Mouse (Mus musculus) frontal cortex, adult 2 months (tissue): ENCODE measurements around the gene Ppp1r35. TPM values are rescaled to one million over a fixed set of nuclear protein-coding genes. Genes with fewer than 3 reads are reported as not detected.

Source experiments
- DNase-seq, 2 experiments: peaks; one replicate each; pipeline ENCODE4 v3.0.0; 2022; ENCODE audit warnings: low spot score in 1 of 2; ENCODE audit errors: extremely low spot score in 1 of 2
- polyA plus RNA-seq: library from polyadenylated mRNA; depleted of rRNA; stranded (reverse); fragments of >200 nt; gene quantifications from 2 replicates; pipeline ENCODE4 v1.2.3, GENCODE M21; 2012

Ppp1r35 gene
- polyA plus RNA-seq, 1 experiment: 24.2 TPM

DNA sequence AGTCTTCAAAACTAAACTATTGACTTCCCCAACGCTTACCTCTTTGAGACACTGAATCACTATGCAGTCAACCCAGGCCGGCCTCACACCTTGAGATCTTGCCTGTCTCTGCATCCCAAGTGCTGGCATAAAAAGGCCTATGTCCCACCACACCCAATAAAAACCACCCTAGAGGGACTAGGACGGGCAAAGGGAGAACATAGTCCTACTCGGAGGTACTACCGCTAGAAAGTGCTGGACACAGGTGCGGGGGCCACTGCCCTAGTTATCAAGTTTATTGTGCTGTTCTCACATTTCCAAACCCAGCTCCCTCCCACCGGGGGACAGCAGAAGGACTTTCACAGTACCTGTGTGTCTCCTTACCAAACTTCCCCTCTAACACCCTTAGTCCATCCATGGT, 3.0 kb downstream of the Ppp1r35 start:
- DNase-seq: no peak

DNA sequence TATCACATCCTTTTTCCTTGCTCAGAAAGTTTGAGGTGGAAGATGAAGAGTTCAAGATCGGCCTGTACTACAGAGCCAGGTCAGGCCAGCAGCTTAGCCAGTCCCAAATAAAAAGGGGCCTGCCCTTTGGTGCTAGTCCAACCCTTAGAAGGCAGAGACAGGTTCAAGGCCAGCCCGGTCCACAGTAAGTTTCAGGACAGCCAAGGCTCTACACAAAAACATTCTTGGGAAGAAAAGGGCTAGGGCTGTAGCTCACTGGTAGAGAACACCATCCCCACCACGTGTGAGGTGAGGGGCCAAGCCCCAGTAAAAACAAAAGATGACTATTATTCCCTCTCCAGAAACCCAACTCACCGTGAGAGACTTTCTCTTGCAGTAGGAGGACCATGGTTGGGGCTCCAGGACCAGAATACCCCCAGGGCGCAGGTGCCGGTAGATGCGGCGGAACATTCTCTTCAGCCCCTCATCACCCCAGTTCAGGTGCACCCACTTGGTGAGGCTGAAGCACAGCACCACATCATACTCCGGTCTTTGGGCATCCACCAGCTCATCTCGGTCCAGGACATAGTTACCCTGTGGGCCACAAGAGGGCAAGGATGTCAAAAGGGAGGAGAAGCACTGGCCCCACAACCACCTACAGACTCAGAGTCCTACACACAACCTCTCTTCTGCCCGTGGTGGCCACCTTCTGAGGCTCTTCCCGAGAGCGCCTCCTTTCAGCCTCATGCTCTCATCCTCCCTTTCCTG, 4.3 kb downstream of the Ppp1r35 start:
- no peak for DNase-seq

DNA sequence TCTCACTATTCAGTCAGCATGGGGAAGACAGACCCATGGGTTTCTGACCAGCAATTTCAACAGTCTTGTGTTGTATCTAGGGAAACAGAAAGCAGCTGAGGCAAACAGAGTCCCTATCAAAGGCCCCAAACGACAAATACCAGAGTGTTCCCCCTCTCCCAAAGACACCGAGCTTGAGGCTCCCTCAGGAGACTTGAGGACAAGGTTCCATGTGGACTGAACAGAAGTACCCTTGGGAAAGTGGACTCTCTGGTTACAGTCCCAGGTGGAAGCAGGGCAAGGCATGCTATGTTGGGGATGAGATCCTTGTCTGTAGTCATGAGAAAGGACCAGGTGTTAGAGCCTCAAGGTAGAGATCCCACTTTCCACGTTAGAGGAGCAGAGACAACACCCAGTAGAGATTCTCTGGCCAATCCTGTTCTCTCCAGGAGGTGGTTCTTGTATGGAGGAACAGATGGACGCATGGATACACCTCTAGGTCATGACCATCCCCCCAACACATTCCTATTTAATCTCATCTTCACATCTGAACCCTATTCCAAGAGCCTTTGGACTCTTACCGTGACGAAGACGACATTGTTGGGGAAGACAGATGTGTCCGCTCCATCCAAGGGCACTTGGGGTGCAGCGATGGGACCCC, 5.4 kb downstream of the Ppp1r35 start:
- no peak for DNase-seq

DNA sequence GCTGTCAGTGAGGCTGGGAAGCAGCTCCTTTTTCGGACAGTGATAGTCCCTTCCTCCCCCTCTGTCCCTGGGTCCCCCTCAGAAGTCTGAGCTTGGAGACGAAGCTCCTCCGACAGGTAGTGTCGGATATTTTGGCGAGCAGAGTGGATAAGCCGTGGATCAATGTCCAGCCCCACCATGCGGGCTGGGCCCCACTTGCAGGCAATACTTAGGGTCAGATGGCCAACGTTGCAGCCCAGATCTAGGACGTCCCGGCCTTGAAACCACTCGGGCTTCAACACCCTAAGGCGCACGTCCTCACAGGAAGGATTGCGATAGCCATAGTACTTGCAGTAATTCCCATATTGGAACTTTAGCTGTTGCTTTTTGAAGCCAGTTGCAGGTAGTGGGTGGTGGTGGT, 5.9 kb downstream of the Ppp1r35 start:
- DNase-seq: no peak

DNA sequence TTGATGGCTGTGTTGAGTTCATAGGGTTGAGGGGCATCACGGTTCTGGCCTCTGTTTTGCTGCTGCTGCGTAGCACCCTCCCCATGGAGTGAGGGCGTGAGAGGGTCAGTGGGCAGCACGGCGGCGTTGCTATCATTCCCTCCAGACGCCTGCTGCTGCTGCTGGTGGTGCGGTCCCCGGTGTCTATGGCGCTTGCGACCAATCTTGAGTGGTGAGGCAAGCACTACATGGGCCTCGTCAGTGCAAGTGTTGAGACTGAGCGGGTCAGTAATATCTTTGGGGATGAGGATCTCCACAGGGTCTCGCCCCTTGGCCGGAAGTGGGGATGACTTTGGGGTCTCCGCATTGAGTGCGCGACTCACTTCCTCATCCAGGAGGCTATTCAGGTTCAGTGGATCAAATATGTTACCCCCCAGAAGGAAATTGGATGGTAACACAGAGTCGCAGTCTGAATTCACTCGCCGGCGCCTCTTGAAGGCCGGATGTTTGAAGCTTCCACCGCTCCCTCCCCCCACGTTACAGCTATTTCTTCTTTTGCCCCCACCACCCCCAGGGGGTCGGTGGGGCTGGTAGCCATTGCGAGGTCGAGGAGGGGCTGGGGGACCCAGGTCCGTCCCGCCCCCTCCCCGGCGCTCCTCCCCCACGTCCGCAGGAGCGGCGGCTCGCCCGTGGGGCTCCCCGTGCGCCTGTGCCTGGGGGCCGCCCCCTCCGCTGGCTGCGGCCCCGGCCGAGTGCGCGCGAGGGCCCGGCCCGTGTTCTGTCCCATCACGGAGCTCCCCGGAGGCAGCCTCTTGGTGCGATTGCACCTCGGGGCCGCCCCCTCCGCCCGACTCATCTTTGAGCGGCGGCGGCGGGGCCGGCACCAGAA, 6.7 kb downstream of the Ppp1r35 start:
- peak in 1 of 2 experiments; percentile 40 for DNase-seq

DNA sequence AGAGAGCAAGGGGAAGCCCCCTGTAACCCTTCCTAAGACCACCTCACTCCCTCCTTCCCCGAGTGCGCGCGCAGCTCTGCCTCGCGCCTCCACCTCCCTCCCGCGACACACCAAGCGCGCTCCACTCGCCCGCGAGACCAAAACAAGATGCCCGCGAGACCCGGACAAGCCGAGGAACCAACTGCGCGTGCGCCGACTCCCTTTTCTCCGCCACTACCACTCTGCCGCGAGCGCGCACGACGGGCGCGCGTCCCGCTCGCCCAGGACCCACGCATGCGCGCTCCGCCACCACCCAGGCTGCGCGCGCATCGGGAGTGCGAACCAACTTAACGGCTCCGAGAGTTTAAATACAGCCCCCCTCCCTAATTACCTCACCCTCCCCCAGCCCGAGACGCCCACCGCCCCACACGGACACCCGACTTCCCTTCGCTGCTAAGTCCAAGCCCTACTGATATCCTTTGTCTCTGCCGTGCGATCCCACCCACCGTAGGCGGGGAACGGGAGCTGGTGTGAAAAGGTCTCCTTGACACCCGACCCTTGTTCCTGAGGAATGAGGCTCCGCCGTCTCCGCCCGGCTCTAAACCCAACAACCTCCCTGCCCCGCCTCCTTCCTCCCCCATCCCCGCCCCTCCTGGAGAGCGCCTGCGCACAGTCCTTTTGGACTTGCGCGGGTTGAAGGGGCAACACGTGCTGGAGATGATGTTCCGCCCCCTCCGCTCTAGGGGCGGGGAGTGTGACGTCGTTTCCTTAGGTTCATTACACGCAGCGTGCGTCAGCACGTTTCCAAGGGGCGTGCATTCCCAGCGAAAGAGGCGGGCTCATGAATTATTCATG, 7.7 kb downstream of the Ppp1r35 start:
- DNase-seq: peak; percentile 99

DNA sequence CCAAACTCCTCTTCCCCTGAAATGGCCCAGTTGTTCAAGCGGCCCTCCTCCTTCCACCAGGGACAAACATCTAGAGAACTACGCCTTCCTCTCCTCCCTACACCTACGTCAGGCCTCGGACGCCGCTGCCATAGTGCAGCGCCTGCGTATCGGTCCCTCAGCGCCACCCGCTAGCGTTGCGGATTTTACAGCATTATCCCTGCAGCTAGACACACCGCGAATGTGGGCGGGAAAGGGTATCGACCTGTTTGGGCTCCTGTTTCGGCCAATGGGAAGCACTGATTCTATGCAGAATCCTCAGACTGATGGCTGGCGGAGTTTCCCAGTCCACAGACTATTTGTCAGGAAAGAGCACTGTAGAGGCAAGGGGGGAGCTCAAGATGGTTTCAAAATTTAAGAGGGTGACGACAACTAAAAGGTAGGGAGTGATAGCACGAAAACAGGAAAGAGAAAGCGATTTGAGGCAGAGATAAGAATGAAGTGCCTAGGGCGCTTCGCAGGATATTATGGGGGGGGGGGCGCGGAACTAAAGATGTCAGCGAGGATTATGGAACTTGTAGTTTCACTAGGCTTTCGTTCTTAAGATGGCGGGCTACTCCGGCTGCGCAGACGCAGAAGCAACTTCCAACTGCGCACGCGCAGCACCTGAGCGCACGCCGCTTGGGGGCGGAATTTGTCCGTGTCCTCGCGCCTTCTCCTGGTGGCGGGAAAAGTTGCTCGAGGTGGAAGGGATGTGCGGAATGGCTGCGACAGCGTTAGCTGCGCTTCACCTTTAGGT, 8.7 kb downstream of the Ppp1r35 start, which contains the start of the genes Mepce and Zcwpw1:
TSS of gene Mepce (minus strand) at position 505 of the 778 bp plus-strand sequence.
TSS of gene Zcwpw1 (plus strand) at position 648 of the 778 bp plus-strand sequence.
- peak; percentile 90 to 98 for DNase-seq

DNA sequence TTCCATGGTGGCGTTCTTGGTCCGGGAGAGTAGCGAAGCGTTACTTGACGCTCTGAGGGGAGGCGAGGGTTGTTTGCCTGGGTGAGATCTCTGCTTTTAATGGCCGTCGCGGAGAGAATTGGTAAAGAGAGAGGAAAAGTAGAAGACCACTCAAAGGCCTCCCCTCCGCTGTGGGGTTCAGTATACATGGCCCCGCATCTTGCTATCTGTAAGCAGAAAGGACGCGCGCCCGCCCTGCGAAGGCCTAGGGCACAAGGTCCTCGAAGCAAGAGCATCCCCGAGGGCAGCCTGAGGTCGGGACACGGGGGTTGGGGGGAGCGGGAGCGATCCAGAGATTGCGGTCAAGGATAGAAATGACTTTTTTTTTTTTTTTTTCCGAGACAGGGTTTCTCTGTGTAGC, 9.5 kb downstream of the Ppp1r35 start:
- DNase-seq: no peak

DNA sequence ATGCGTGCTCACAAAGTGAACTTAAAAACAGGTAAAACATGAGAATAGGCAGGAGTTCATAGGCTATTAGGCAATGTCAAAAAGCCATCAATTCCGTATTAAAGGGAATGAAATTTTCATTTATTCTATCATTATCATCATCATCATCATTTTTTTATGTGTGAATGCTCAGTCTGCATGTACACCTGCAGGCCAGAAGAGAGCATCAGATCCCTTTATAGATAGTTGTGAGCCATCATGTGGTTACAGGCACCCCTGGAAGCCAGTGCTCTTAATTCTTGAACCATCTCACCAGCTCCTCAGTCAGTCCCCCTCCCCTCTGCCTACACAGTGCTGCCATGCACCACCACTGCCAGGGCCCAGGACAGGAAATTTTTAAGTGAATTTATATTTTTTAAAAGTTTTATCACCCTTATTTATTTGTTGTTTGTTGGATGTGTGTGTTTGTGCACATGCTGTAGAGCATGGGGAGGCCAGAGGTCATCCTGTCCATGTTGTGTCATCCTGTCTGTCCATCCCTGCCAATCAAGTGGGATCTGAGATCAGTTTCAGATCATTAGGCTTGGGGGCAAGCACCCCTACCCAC, 10.4 kb downstream of the Ppp1r35 start:
- no peak for DNase-seq

DNA sequence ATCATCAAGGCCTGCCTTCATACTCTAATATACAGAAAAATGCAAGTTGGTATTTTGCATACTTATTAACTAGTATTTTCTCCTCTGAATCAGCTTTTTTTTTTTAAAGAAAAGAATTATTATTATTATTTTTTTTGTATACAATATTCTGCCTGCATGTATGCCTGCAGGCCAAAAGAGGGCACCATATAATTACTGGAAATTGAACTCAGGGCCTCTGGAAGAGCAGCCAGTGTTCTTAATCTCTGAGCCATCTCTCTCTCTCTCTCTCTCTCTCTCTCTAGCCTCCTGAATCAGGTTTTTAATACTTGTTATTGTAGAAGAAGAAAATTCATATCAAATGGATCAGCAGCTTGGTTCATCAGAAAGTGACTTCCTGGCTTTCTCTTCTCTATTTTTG, 12.9 kb downstream of the Ppp1r35 start:
- DNase-seq: no peak

DNA sequence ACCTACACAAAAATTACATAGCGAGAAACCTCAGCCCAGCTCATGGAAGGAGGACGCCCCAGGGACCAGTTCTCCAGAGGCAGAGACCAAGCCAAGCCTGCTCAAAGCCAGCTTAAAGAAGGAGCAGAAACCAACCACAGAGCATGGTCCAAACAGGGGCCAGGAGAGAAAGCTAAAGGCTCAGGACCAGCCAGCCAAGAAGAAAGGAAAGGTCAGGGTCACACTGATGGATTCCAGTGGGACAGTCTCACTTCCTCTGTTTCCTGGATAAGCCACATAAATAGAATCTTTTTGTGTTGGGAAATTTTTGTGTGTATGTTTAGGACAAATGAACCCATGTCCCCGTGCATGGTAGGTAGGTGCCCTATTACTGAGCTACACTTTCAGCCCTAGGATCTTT, 18.0 kb downstream of the Ppp1r35 start:
- no peak for DNase-seq

DNA sequence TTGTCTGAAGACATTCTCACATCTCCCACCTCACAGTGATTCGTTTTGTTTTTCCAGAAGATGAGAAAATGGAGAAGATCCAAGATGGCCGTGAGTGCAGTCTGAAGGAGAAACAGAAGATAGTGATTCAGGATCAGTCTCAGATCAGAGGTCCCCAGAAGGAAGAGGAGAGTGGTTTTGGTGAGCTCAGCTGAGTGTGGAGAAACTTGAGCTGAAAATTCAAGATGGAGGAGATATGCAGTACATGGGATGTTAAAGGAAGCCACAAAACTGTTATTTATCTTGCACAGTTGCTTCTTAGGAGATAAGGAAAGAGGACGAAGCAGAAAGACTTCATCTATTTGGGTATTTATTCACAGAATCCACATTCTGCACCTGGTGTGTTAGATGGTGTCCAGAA, 22.3 kb downstream of the Ppp1r35 start:
- no peak for DNase-seq

DNA sequence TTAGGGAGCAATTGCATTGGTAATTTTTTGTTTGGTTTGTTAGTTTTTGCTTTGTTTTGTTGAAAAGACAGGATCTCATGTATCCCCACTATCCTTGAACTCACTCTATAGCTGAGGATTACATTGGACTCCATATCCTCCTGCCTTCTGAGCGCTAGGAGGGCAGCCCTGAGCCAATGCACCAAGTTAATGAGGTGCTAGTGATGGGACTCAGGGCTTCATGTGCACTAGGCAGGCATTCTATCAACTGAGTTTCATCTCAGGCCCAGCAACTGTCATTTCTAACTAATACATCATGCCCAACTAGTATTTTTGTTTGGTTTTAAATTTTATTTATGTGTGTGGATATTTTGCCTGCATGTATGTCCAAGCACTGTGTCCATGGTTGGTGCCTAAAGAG, 27.5 kb downstream of the Ppp1r35 start:
- DNase-seq: no peak

DNA sequence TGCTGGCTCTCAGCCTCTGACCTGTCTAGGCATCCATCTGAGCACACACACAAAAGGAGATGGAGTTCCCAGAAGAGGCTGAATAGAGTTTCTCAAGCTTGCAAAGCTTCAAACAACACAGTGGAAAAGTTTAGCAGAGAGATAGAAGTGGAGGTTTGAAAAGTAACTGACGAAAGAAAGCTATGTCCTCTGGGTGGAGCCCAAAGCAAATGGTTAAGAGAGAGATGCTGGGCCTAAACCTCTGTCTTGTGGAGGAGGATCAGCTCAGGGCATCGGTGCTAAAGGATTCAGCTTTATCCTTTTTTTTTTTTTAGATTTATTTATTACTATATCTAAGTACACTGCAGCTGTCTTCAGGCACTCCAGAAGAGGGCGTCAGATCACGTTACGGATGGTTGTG, 29.7 kb downstream of the Ppp1r35 start:
- DNase-seq: no peak

DNA sequence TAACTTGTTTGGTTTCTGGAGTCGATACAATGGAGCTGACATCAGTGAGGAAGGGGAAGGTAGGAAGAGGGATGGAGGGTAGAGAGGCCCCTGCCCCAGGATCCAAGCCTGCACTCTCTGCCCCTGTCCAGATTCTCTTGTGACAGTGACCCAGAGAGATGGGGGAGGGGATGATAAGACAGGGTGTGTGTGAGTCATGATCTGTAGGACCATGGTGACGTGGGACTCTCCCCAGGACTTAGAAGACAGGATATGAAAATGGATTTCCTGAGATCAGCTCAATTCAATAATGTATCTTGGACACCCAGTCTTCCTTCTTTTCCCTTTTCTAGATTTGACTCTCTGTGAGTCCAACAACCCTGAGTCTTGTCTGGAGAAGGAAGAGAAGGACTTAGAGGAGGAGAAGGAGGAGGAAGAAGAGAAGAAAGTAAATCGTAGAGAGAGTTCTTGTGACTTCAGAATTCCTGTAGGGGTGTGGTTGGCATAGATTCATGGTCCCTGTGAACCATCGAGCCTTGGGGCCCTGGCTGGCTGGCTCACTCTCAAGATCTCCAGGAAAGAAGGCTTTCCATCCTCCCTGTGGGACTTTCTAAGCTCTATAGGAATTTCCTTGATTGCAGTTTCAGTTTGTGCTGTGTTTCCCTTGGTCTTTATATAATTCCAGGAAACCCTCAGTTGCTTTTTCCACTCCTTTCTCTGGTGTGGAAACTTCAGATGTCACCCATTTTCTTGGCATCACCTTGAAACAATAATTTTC, 39.0 kb downstream of the Ppp1r35 start:
- no peak for DNase-seq

DNA sequence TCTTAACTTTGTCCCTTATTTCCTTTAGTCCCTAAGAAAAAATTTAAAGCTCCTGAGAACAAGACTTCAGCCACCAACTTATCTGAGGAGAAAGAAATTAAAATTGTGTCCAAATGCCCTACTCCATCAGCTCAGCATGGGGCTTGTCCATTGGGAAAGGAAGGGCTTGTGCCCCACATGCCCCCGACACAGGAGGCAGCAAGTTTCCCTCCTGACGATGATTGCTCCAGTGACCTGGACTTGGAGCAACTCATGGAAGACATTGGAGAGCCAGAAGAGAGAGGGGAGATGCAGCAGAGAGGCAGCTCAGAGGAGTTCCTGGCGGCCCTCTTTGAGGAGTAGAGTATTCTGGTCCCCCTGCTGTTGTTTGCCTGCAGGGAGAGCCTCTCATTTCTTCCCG, 43.5 kb downstream of the Ppp1r35 start:
- DNase-seq: no peak

DNA sequence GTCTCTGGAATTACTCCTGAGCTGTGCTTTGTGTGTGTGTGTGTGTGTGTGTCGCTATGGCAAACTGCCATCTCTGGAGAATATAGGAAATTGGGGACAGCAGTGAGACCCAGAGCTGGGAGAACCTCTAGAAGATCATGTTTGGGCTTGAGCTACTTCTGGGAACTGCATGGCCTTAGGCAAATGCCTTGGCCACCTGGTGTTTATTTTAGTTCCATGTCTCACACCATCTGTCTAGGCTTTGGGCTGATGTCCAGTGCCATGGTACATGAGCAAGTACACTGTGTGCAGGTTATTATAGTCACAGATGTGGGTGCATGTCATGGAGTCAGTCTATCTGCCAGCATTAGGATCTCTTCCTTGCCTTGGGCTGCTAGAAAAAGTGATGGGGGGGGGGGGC, 44.0 kb downstream of the Ppp1r35 start:
- DNase-seq: no peak

DNA sequence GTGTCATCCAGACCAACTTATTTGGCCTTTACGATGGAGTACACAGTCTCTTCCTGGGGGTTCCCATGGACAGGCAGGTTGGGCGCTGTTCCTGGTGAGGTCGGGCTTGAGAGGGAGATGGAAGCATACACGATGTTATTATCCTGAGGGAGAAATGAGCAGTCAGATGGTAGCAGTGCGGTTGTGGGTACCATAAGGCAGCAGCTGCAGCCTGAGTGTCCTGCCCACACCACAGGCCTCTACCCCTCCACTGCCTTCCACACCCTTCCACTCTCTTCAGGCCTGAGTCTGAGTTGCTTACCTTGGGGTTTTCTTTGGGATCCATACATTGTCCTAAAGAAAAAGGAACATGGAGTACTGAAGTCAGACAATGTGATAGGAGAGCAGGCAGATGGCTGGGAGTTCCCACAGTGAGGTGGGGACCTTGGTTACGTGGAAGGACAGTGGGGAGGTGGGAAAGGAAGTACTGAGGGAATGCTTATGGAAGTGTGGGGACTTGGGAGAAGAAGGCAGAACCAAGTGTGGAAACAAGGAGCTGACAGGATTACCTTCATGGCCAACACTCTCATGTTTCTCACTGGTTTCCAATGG, 44.9 kb downstream of the Ppp1r35 start:
- no peak for DNase-seq
